In genomic region chr11:49846401-49847070, GRCm38 (mm10) we compare ENCODE assay signal across 8 mouse cellular contexts. TPM values are rescaled to one million over a fixed set of nuclear protein-coding genes. Genes with fewer than 3 reads are reported as not detected.
DNase-seq lines count a peak whose midpoint lies in the region; ATAC-seq lines count a peak whose summit lies in the region.

Gene Mapk9, plus strand, starts transcription at chr11:49846751.

- peak within 1 kb of the TSS; percentile 78 for H3K4me2 ChIP-seq in hindbrain, embryonic 15.5 days

- peak; percentile 96 for DNase-seq in T-cell, adult 2 months (ENCODE audit: low spot score)
- peak; percentile 98 to 99 for DNase-seq in cerebellum, postnatal 36 days
- peak; percentile 97 to 98 for DNase-seq in frontal cortex, postnatal 36 days (ENCODE audit: low spot score in 2 of 2)
- peak; percentile 98 for DNase-seq in left cerebral cortex, adult 11 months (ENCODE audit: low spot score)
- peak; percentile 98 to 99 for DNase-seq in lung, postnatal 4 days
- DNase-seq in retina, postnatal 7 days (ENCODE audit: low read depth, low spot score), result peak; percentile 94
- DNase-seq in urinary bladder, adult 2 months (ENCODE audit: low spot score), result peak; percentile 93

- peak; percentile 98 for ATAC-seq in hindbrain, embryonic 15.5 days (ENCODE audit: low FRiP score, low read depth)

- H3K27ac ChIP-seq in hindbrain, embryonic 15.5 days (replicated peaks), result peak within 1 kb of the TSS; percentile 87

- peak within 1 kb of the TSS; percentile 87 for H3K4me3 ChIP-seq in hindbrain, embryonic 15.5 days

- H3K36me3 ChIP-seq in hindbrain, embryonic 15.5 days, result peaks cover 13% of the 10 kb centered on the region; the same call in 1 of the 2 replicates

- peak within 1 kb of the TSS; percentile 92 for H3K9ac ChIP-seq in hindbrain, embryonic 15.5 days

- under 1% methylated on average over 41 of the region's 68 CpGs for WGBS in hindbrain, embryonic 15.5 days

- peaks cover 27% of the 10 kb centered on the region for H3K4me1 ChIP-seq in hindbrain, embryonic 15.5 days (replicated peaks)

- H3K27me3 ChIP-seq in hindbrain, embryonic 15.5 days, result no peaks in the 10 kb centered on the region

- no peaks in the 10 kb centered on the region for H3K9me3 ChIP-seq in hindbrain, embryonic 15.5 days

RNA-seq across cellular contexts. Expression of gene Mapk9, which starts in this region (rescaled TPM):
- 69.5 and 69.6 TPM in 2 replicates for polyA plus RNA-seq in hindbrain, embryonic 15.5 days (2015; fragmentation: Nextera tagmentation; extraction: Ambion mirVana)
- 36.5 and 37.6 TPM in 2 replicates for polyA plus RNA-seq in urinary bladder, adult 2 months (2012; rRNA removed)

Comparison
In these comparisons a context has a peak if more than half of its experiments do, and no peak if none do; other contexts are left out.
1. Peak in every context shown above with its lines: DNase-seq, ATAC-seq, H3K4me3 ChIP-seq and H3K27ac ChIP-seq.